Mouse (Mus musculus) neural tube, embryonic 14.5 days (tissue): ENCODE data around the gene Senp2. TPM values are rescaled to one million over a fixed set of nuclear protein-coding genes. Genes with fewer than 3 reads are reported as not detected.

Experiments used
- ATAC-seq: fragments of 200-750 bp; cut with Nextera tagmentation; 2 replicates; pipeline ENCODE4 v1.8.0; 2017; ENCODE audit warnings: low read depth, mild to moderate bottlenecking, moderate TSS enrichment, moderate library complexity
- H3K27ac ChIP-seq: fragments of 300-500 bp; sonication (generic); 2 replicates; pipeline ENCODE4 v1.5.1; 2014; ENCODE audit warnings: low read depth, mild to moderate bottlenecking, control low read depth, low read length, moderate library complexity, mixed read lengths
- H3K27me3 ChIP-seq: fragments of 300-500 bp; sonication (generic); 2 replicates; pipeline ENCODE4 v1.6.1; 2014; ENCODE audit warnings: low read length; ENCODE audit not compliant: control insufficient read depth, insufficient read depth
- H3K36me3 ChIP-seq: fragments of 300-500 bp; sonication (generic); 2 replicates; pipeline ENCODE4 v1.6.1; 2014; ENCODE audit warnings: low read length, mixed read lengths; ENCODE audit not compliant: control insufficient read depth, insufficient read depth
- H3K4me1 ChIP-seq: fragments of 300-500 bp; sonication (generic); 2 replicates; pipeline ENCODE4 v1.6.1; 2014; ENCODE audit warnings: low read length; ENCODE audit not compliant: control insufficient read depth, insufficient read depth
- H3K4me2 ChIP-seq: fragments of 300-500 bp; sonication (generic); 2 replicates; pipeline ENCODE4 v1.6.1; 2014; ENCODE audit warnings: mild to moderate bottlenecking, low read depth, low read length, control low read depth
- H3K4me3 ChIP-seq: fragments of 300-500 bp; sonication (generic); 2 replicates; pipeline ENCODE4 v1.5.1; 2014; ENCODE audit warnings: low read depth, low read length, control low read depth, mixed read lengths
- H3K9ac ChIP-seq: fragments of 300-500 bp; sonication (generic); replicated peaks from 2 replicates; pipeline ENCODE4 v1.6.1; 2014; ENCODE audit warnings: low read depth, mild to moderate bottlenecking, control low read depth, low read length, mixed read lengths
- H3K9me3 ChIP-seq: fragments of 300-500 bp; sonication (generic); 2 replicates; pipeline ENCODE4 v1.6.1; 2016; ENCODE audit warnings: low read length; ENCODE audit not compliant: control insufficient read depth
- WGBS: fragments of 180-500 bp; shearing (Covaris S2); extraction: QIAGEN DNeasy Blood & Tissue Kit; methylation state at CpG from one replicate; pipeline ENCODE4 v1.1.7; 2014; 5-methylcytosine and 5-hydroxymethylcytosine counted together
- polyA plus RNA-seq: library from polyadenylated mRNA; unstranded; fragments of >200 nt; fragmentation: Nextera tagmentation; extraction: Ambion mirVana; gene quantifications from 2 replicates; pipeline ENCODE4 v1.2.1, GENCODE M21; 2014

Senp2 gene
- polyA plus RNA-seq, 1 experiment from 2014 or later, result 60.7 TPM

GRCm38 (mm10) chr16:22043830-22044229 is 34.5 kb downstream of the Senp2 start:
- no peak overlapping the region for H3K9ac ChIP-seq
- no peaks in the 10 kb centered on the region for H3K9me3 ChIP-seq
- H3K27me3 ChIP-seq, result no peaks in the 10 kb centered on the region
- peaks cover 29% of the 10 kb centered on the region for H3K36me3 ChIP-seq
- 92% methylated on average over 4 of the region's 4 CpGs for WGBS
- H3K4me1 ChIP-seq, result no peaks in the 10 kb centered on the region
- no peak overlapping the region for H3K4me3 ChIP-seq
- no peak for ATAC-seq
- no peak overlapping the region for H3K27ac ChIP-seq
- H3K4me2 ChIP-seq, result no peak overlapping the region

DNA sequence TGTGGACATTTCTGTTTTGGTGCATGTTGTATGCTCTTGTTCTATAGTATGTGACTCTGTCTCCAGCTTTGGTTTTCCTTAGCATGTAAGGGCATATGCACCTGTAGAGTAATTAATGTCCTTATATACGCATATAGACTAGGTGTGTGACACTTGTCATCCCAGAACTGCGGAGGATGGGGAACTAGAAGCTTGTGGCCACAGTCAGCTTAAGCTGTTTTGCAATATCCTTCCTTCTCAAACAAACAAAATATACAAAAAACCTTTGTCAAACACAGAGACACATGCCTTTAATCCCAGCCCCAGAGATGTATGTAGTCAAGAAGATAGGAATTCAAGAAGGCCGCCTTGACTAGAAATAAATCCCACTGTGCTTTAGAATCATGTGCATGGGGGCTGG is 36.6 kb downstream of the Senp2 start:
- H3K36me3 ChIP-seq, result peaks cover 25% of the 10 kb centered on the region
- no peak overlapping the region for H3K4me3 ChIP-seq
- no peak for ATAC-seq
- no peak overlapping the region for H3K27ac ChIP-seq
- H3K27me3 ChIP-seq, result no peaks in the 10 kb centered on the region
- WGBS, result 96% methylated on average over 3 of the region's 3 CpGs
- no peaks in the 10 kb centered on the region for H3K4me1 ChIP-seq
- no peak overlapping the region for H3K9ac ChIP-seq
- H3K4me2 ChIP-seq, result no peak overlapping the region
- no peaks in the 10 kb centered on the region for H3K9me3 ChIP-seq

GRCm38 (mm10) chr16:22046739-22047366 is 37.6 kb downstream of the Senp2 start:
- Histone ChIP-seq H3K4me3 (no peak overlapping the region), H3K27ac (no peak overlapping the region), H3K4me2 (no peak overlapping the region), H3K9me3 (no peaks in the 10 kb centered on the region), H3K27me3 (no peaks in the 10 kb centered on the region), H3K9ac (no peak overlapping the region), H3K4me1 (no peaks in the 10 kb centered on the region), H3K36me3 (peaks cover 20% of the 10 kb centered on the region)
- WGBS, result 74% methylated on average over 10 of the region's 10 CpGs
- no peak for ATAC-seq

DNA sequence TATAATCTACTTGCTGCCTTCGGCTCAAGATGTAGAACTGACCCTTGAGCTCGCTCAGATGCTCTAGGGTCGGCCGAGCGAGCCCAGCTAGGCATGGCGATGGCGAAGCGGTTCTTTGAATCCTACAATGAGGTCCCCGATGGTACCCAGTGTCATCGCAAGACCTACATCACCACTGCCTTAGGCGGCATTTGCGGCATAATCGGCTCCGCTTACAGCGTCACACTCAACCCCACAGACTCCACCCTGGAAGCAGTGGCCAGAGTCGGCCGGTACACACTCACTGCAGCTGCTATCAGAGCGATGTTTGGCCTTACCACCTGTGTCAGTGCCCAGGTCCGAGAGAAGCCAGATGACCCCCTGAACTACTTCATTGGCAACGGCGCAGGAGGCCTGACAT is 44.1 kb downstream of the Senp2 start:
- Histone ChIP-seq H3K9me3 (no peaks in the 10 kb centered on the region), H3K27ac (no peak overlapping the region), H3K36me3 (no peaks in the 10 kb centered on the region), H3K4me2 (no peak overlapping the region), H3K9ac (no peak overlapping the region), H3K4me3 (no peak overlapping the region), H3K4me1 (no peaks in the 10 kb centered on the region), H3K27me3 (no peaks in the 10 kb centered on the region)
- ATAC-seq, result no peak
- WGBS, result 95% methylated on average over 21 of the region's 21 CpGs

DNA sequence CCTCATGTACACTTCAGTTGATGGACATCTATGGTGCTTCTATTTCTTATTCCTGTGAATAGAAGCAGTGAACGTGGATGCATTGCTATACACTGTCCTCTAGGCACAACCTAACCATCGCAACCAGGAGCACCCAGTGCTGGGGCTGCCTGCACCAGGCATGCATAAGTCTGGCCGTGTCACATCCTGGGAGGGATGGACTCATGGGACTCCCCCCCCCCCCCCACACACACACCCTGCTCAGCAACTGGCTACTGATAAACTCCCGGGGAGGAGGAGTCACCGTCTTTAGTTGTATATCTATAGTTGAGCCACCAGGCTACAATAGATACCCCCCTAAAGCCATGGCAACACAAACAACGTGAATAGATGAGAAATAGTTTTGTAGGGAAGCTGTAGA is 48.2 kb downstream of the Senp2 start:
- no peak for ATAC-seq
- H3K4me1 ChIP-seq, result no peaks in the 10 kb centered on the region
- no peak overlapping the region for H3K4me2 ChIP-seq
- no peak overlapping the region for H3K27ac ChIP-seq
- peaks cover 8% of the 10 kb centered on the region for H3K36me3 ChIP-seq
- H3K9me3 ChIP-seq, result no peaks in the 10 kb centered on the region
- no peaks in the 10 kb centered on the region for H3K27me3 ChIP-seq
- H3K9ac ChIP-seq, result no peak overlapping the region
- no peak overlapping the region for H3K4me3 ChIP-seq
- WGBS, result 74% methylated on average over 6 of the region's 6 CpGs

DNA sequence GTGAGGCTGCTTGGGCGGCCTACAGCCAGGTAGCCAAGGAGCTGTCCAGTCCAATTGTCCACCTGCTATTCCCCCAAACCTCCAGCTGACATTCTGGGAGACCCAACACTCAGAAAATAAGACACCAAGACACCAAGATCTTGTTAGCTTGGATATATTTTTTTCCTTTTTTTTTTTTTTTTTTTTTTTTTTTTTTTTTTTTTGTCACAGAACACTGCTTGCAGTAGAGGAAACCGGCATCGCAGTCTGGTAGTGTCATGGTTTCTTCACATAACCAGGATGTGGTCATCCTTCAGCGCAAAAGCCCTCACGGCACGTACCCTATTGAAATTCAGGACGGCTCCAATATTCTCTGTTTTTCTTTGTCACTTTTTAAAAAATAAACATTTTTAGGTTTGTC is 49.6 kb downstream of the Senp2 start:
- ATAC-seq, result no peak
- WGBS, result 95% methylated on average over 7 of the region's 7 CpGs
- H3K4me3 ChIP-seq, result no peak overlapping the region
- H3K27me3 ChIP-seq, result no peaks in the 10 kb centered on the region
- H3K9me3 ChIP-seq, result no peaks in the 10 kb centered on the region
- no peaks in the 10 kb centered on the region for H3K4me1 ChIP-seq
- H3K4me2 ChIP-seq, result no peak overlapping the region
- no peak overlapping the region for H3K9ac ChIP-seq
- no peak overlapping the region for H3K27ac ChIP-seq
- peaks cover 17% of the 10 kb centered on the region for H3K36me3 ChIP-seq

DNA sequence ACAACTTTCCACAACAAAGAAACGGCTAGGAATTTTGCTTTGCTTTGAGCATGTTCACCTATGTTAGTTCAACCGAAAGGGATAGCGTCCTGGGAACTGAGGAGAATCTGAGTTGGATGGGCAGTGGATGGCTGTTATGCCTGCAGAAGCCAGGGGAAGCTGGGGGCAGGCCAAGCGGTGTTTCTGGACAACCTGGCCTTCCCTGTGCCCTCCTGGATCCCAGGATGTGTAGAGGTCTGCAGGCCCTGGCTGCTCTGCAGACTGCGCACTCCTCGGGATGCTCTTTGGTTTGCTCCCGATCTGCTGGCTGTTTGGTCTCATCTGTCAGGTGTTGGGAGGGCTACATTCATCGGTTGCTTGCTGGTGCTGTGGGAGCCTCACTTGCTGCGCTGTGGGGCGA is 51.1 kb downstream of the Senp2 start:
- no peaks in the 10 kb centered on the region for H3K9me3 ChIP-seq
- peaks cover 18% of the 10 kb centered on the region for H3K36me3 ChIP-seq
- H3K27me3 ChIP-seq, result no peaks in the 10 kb centered on the region
- H3K4me2 ChIP-seq, result no peak overlapping the region
- no peaks in the 10 kb centered on the region for H3K4me1 ChIP-seq
- no peak for ATAC-seq
- H3K9ac ChIP-seq, result no peak overlapping the region
- H3K4me3 ChIP-seq, result no peak overlapping the region
- H3K27ac ChIP-seq, result no peak overlapping the region
- WGBS, result 93% methylated on average over 10 of the region's 10 CpGs

GRCm38 (mm10) chr16:22061555-22062160 is 52.4 kb downstream of the Senp2 start:
- no peak overlapping the region for H3K9ac ChIP-seq
- WGBS, result 86% methylated on average over 14 of the region's 14 CpGs
- ATAC-seq, result no peak
- no peak overlapping the region for H3K4me2 ChIP-seq
- H3K4me3 ChIP-seq, result no peak overlapping the region
- no peak overlapping the region for H3K27ac ChIP-seq
- no peaks in the 10 kb centered on the region for H3K27me3 ChIP-seq
- peaks cover 24% of the 10 kb centered on the region for H3K36me3 ChIP-seq
- H3K9me3 ChIP-seq, result no peaks in the 10 kb centered on the region
- H3K4me1 ChIP-seq, result no peaks in the 10 kb centered on the region

- H3K4me1 ChIP-seq, result no peaks in the 10 kb centered on the region
- no peak for ATAC-seq
- no peak overlapping the region for H3K4me3 ChIP-seq
- H3K4me2 ChIP-seq, result no peak overlapping the region
- 78% methylated on average over 4 of the region's 4 CpGs for WGBS
- H3K36me3 ChIP-seq, result peaks cover 29% of the 10 kb centered on the region
- H3K27me3 ChIP-seq, result no peaks in the 10 kb centered on the region
- no peak overlapping the region for H3K9ac ChIP-seq
- H3K27ac ChIP-seq, result no peak overlapping the region
- H3K9me3 ChIP-seq, result no peaks in the 10 kb centered on the region
Observed at GRCm38 (mm10) chr16:22062284-22062683, 53.0 kb downstream of the Senp2 start.
